Mouse (Mus musculus) cerebellum, adult 2 months (tissue): ENCODE measurements around the gene Aff3. TPM values are rescaled to one million over a fixed set of nuclear protein-coding genes. Genes with fewer than 3 reads are reported as not detected.

ENCODE experiments used
- DNase-seq, 2 experiments: peaks; one replicate each; pipeline ENCODE4 v3.0.0; 2021
- H3K27ac ChIP-seq: fragments of 200-500 bp; 2 replicates; pipeline ENCODE4 v1.5.1; 2012; ENCODE audit warnings: low read length, control low read depth, inconsistent platforms; ENCODE audit not compliant: insufficient read depth
- H3K27me3 ChIP-seq: fragments of 200-500 bp; 2 replicates; pipeline ENCODE4 v1.6.1; 2012; ENCODE audit warnings: inconsistent platforms, mild to moderate bottlenecking, low read length, moderate library complexity; ENCODE audit not compliant: control insufficient read depth, insufficient read depth
- H3K4me1 ChIP-seq: fragments of 200-500 bp; 2 replicates; pipeline ENCODE4 v1.6.1; 2011; ENCODE audit warnings: low read length; ENCODE audit not compliant: control insufficient read depth, insufficient read depth
- H3K4me3 ChIP-seq: fragments of 200-500 bp; replicated peaks from 2 replicates; pipeline ENCODE3; 2011; ENCODE audit warnings: mild to moderate bottlenecking, low read depth, low read length, control low read depth; ENCODE audit not compliant: insufficient read depth
- CTCF ChIP-seq: fragments of 200-500 bp; IDR thresholded peaks from 2 replicates; pipeline ENCODE4 v1.5.1; 2011; ENCODE audit warnings: low read depth, mild to moderate bottlenecking, control low read depth, low read length, moderate library complexity, borderline replicate concordance; ENCODE audit not compliant: insufficient read depth
- POLR2A ChIP-seq: fragments of 200-500 bp; IDR thresholded peaks from 2 replicates; pipeline ENCODE4 v1.6.1; 2011; ENCODE audit warnings: low read length, control low read depth, borderline replicate concordance; ENCODE audit not compliant: insufficient read depth
- WGBS: fragments of 180-500 bp; shearing (Covaris S2); methylation state at CpG from one replicate; pipeline ENCODE4 v1.1.7; 2018; 5-methylcytosine and 5-hydroxymethylcytosine counted together
- polyA plus RNA-seq: library from polyadenylated mRNA; depleted of rRNA; stranded (reverse); fragments of >200 nt; gene quantifications from 2 replicates; pipeline ENCODE4 v1.2.3, GENCODE M21; 2012

The Aff3 gene
- polyA plus RNA-seq, 1 experiment, result 19.8 TPM

DNA sequence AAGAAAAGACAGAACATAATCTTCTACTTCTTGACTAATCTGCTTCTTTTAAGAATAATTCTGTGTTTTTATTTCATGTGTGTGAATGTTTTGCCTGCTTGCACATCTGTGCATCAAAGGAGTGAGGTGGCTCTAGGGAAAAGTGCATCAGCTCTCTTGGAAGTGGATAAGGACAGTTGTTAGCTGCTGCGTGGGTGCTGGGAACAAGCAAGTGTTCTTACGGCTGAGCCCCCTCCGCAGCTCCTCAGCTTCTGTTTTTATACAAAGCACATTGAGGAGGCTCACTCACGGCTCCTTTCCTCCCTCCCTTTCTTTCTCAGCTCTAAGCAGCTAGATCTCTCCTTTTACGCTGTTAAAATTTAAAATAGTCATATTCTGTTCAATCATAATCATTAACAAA lies 340.5 kb downstream of the Aff3 start:
- H3K4me3 ChIP-seq, result no peak overlapping the region
- no peak overlapping the region for H3K27ac ChIP-seq
- H3K4me1 ChIP-seq, result no peaks in the 10 kb centered on the region
- DNase-seq, result no peak
- WGBS, result 90% methylated on average over 5 of the region's 5 CpGs
- no peak for TF ChIP-seq POLR2A
- TF ChIP-seq CTCF, result no peak
- H3K27me3 ChIP-seq, result no peaks in the 10 kb centered on the region

DNA sequence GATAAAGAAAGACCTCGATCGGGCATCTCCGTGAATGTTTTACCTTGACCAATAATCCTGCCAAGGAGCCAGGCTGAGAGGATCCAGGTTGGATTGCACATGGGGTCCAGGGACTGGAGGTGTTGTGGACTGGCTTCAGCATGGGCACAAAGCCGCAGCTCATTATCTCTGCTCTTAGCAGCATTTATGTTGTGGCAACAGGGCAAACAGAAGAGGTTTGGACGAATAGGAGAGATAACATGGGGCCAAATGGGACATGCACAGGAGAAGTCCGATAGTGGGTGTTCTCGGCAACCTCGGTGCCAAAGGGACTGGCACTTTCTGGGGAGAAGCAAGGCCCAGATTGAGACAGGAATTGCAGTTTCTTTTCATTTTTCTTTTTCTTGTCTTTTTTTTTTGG lies 342.9 kb downstream of the Aff3 start:
- 90% methylated on average over 8 of the region's 8 CpGs for WGBS
- TF ChIP-seq CTCF (no peak), POLR2A (no peak)
- H3K4me1 ChIP-seq, result no peaks in the 10 kb centered on the region
- no peak overlapping the region for H3K4me3 ChIP-seq
- H3K27ac ChIP-seq, result no peak overlapping the region
- H3K27me3 ChIP-seq, result no peaks in the 10 kb centered on the region
- no peak for DNase-seq

DNA sequence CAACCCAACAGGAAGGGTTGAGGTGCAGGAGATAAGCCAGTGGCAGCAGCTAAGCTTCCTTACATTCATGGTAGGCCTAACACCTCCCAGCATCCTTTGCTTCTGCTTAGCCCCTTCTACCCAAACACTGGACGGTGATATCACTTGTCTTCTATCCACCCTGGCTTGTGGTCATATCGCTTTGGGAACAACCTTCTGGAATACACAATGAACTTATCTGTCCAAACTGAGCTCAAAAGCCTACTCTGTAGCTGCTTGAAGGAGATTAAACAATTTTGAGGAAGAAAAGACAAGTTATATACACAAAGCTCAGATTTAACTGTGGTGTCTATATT lies 343.8 kb downstream of the Aff3 start:
- 97% methylated on average over 2 of the region's 2 CpGs for WGBS
- Histone ChIP-seq H3K27me3 (no peaks in the 10 kb centered on the region), H3K4me3 (no peak overlapping the region), H3K4me1 (no peaks in the 10 kb centered on the region), H3K27ac (no peak overlapping the region)
- DNase-seq, result no peak
- TF ChIP-seq POLR2A (no peak), CTCF (no peak)

DNA sequence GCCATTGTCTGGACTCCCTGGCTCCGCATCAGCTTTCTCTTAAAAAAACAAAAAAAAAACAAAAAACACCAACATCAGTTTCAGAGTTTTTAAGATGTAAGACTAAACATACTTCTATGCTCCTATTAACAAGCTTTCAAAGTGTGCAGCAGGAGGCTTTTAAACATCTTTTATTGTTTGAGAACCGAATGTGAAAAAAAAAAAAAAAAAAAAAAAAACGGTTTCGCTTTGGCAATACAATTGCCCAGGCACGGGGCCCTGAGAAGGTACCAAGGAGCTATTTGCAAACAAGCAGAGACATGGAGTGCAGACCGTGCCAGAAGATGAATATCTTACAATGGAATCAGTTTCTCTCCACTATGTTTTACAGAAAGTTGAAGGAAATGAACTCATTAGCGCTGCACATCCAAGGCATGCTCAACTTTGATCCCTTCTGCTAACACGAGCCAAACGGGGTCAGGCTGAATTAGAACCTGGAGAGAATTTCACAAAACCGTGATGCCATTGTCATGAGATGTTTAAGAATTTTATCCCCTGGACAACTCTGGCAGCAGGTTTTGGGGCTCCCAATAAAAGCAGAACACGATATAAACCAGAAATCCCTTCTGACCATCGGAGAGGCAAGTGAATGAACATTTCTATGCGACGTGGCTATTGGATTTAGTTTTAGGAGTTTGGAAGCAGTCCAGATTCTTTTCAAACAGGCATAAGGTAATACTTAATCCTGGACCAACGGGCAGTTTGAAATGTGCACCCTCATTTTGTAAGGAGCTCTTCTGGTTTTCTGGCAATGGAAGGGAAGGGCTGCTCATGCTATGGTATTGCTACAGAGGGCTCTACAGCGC lies 344.4 kb downstream of the Aff3 start:
- no peak for DNase-seq
- TF ChIP-seq CTCF, result no peak
- no peak for TF ChIP-seq POLR2A
- 54% methylated on average over 16 of the region's 16 CpGs for WGBS
- Histone ChIP-seq H3K4me1 (no peaks in the 10 kb centered on the region), H3K4me3 (no peak overlapping the region), H3K27ac (no peak overlapping the region), H3K27me3 (no peaks in the 10 kb centered on the region)

- TF ChIP-seq POLR2A, result no peak
- no peak for TF ChIP-seq CTCF
- no peaks in the 10 kb centered on the region for H3K27me3 ChIP-seq
- DNase-seq, result no peak
- H3K4me1 ChIP-seq, result no peaks in the 10 kb centered on the region
- 88% methylated on average over 2 of the region's 2 CpGs for WGBS
- H3K27ac ChIP-seq, result no peak overlapping the region
- no peak overlapping the region for H3K4me3 ChIP-seq
Observed at GRCm38 (mm10) chr1:38318614-38319013, 346.1 kb downstream of the Aff3 start.

- H3K4me3 ChIP-seq, result no peak overlapping the region
- no peak for TF ChIP-seq CTCF
- TF ChIP-seq POLR2A, result no peak
- WGBS, result 89% methylated on average over 4 of the region's 4 CpGs
- H3K27me3 ChIP-seq, result no peaks in the 10 kb centered on the region
- H3K27ac ChIP-seq, result no peak overlapping the region
- no peaks in the 10 kb centered on the region for H3K4me1 ChIP-seq
- no peak for DNase-seq
Observed at GRCm38 (mm10) chr1:38315992-38316391, 348.8 kb downstream of the Aff3 start.

DNA sequence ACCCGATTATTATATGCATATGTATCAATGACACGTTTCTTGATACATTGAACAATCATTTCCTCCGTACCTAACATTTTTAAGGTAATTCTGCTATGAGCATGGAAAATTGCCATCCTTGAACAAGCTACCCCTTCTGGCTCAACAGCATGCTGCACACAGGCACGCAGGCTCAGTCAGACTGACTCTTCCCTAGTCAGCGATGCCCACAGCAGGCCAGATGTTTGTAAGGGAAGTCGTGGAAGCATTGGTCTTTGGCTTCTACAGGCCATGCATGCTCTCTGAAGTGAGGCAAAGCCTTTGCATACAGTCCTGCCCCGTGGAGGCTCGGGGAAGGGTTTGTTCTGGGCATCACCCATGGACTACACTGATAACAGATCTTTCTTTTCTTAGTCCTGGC lies 354.3 kb downstream of the Aff3 start:
- H3K27me3 ChIP-seq, result no peaks in the 10 kb centered on the region
- no peak overlapping the region for H3K4me3 ChIP-seq
- 91% methylated on average over 8 of the region's 8 CpGs for whole genome bisulfite sequencing
- no peak for DNase-seq
- TF ChIP-seq CTCF (no peak), POLR2A (no peak)
- H3K4me1 ChIP-seq, result peaks cover 5% of the 10 kb centered on the region
- H3K27ac ChIP-seq, result no peak overlapping the region

DNA sequence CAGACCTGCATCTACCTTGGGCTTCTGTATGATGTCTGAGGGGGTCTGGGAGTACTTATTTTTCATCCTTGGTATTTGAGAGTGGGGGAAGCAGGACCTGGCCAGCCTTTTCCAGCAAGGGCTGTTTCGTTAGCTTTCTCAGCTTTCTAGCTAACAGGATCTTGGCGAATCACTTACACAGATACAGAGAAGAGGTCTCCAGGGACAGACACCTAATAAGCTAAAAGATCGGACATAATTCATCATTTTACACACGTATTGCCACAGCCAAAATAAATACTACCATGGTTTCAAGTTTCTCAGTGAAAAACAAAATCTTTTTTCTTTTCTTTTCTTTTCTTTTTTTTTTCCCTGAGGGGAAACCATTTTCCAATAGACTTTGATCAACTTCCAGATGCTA lies 354.7 kb downstream of the Aff3 start:
- WGBS, result 92% methylated on average over 4 of the region's 4 CpGs
- Histone ChIP-seq H3K4me3 (no peak overlapping the region), H3K27me3 (no peaks in the 10 kb centered on the region), H3K27ac (no peak overlapping the region), H3K4me1 (peaks cover 5% of the 10 kb centered on the region)
- TF ChIP-seq POLR2A, result no peak
- TF ChIP-seq CTCF, result no peak
- no peak for DNase-seq
